Mouse (Mus musculus): ENCODE data around the gene Gm49378.

The Gm49378 gene

DNA sequence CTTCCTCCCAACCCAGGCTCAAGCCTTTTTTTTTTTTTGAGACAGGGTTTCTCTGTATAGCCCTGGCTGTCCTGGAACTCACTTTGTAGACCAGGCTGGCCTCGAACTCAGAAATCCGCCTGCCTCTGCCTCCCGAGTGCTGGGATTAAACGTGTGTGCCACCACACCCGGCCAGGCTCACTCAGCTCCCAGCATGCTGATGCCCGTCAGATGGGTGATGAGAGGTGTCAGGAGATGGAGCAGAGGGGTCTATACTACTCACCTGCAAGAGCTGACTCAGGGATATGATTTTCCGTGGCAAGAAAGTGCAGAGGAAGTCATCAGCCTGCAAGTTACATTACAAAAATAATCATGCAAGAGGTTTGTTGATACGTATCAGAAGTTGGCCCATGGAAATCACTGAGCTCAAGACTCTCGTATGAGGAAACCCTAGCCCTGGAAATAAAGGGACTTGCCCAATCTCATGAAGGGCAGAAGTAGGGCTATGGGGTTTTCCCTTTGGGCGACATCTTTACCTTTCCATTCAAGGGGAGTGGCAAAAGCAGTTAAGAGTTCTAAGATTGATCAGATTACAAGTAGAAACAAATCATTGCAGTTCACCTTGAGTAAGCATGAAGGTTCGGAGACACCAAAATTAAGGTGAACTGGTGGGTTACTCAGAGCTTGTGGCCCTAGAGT, 47.8 kb downstream of the Gm49378 start:
- peak; percentile 34 for DNase-seq (ENCODE audit: low read depth)

DNA sequence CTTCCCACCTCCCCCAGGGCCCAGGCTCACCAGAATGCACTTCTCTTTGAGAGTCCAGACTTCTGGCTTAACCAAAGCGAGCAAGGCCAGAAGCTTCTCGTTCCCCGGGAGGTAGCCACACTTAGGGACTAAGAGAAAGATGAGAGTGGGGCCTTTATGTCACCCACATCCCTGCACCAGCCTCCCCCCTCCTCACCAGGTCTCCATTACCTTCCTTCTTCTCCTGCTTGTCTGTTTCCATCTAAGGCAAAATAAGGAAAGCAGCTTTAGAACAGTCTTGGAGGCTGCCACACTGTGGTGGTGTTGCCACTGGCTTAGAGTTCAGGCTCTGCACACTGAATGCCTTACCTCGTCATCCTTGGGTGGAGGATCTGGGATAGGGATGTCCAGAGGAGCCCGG, 48.4 kb downstream of the Gm49378 start:
- no peak for DNase-seq (ENCODE audit: low read depth)

DNA sequence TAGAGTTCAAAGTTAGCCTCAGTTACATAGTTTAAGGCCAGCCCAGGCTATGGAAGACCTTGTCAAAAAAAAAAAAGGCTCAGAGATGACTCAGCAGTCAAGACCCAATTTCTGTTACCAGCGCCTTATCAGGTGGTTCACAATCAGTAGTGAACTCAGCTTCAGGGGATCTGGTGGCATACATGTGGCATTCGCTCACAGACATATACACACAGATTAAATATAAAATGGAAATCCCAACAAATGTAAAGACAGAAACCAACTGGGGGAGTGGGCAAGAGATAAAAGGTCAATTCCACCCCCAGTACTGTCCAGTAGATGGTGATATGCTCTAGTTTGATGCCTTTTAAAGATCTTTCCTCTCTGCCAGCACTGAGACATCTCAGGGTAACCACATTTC, 51.5 kb downstream of the Gm49378 start:
- no peak for DNase-seq (ENCODE audit: low read depth)

DNA sequence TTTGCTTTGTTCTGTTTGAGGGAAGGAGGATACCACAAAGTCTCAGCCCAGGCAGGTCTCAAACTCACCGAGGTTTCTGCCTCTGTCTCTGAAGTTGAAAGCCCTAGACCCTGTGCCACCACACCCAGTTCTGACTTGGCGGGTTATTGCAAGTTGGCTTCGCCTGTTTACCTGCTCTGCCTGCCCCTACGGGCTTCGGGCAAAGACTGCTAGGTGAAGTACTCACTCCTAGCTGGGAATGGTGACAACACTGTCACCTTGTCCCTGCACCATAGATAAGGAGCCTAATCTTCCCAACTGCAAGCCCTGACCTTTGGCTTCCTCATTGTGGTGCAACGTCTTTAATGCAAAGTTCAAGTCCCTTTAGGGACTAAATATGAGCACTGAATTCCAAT, 52.1 kb downstream of the Gm49378 start:
- no peak for DNase-seq (ENCODE audit: low read depth)

DNA sequence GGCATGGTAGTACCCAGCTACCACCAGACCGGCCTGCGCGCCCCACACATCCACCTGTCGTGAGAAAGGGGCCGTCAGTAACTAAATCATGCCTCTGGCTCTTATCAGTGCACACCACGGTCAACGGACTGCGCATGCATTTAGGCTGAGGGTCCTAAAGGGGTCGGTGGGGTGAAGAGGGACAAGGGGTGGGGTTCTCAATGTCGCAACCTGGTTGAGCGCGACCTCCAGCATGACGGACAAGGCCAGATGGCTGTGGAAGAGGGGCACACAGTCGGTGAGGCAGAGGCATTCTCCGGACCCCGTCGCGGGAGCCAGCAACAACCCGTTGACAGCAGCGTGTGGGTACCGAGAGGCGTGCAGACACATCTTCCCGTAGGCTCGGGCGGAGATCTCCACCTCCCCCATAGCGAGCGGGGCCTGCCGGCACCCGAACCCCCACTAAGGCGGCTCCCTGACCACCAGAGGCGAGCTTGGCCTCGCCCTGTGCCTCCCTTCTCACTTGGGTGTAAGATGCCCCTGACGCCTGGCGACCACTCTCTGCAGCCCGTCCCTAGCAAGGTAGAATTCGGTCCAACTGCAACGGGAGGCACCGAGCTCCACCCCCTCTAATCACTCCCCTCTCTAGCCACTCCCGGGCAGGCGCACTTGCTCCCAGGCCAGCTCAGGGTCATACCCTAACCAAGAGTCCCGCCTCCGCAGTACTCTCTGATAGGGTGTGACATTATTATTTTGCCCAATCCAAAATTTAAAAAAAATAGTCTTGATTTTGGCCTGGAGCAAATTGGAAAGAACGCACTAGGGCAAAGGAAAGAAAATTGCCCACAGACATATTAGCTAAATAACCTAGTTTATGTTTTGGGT, 52.8 kb downstream of the Gm49378 start, which contains the start of gene Emc9:
Gene Emc9, minus strand, starts transcription at position 601 of the 864 bp plus-strand sequence.
- peak; percentile 57 for DNase-seq (ENCODE audit: low read depth)

DNA sequence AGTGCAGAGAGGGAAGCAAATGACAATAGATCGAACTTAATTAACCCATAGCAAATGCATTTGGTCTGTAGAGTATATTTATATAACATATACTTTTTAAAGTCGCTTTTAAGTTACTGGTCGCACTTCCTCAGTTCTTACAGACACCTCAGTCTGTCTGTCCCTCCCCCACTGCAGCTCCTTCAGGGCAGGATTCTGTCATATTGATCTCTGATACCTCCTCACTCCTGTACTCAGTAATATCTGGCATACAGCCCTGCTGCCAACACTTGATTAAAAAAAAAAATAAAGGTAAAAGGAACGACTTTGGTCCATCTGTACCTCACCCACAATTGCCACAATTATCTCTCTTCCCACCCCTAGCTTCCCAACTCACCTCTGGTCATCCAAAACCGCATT, 53.4 kb downstream of the Gm49378 start:
- DNase-seq (ENCODE audit: low read depth): no peak

DNA sequence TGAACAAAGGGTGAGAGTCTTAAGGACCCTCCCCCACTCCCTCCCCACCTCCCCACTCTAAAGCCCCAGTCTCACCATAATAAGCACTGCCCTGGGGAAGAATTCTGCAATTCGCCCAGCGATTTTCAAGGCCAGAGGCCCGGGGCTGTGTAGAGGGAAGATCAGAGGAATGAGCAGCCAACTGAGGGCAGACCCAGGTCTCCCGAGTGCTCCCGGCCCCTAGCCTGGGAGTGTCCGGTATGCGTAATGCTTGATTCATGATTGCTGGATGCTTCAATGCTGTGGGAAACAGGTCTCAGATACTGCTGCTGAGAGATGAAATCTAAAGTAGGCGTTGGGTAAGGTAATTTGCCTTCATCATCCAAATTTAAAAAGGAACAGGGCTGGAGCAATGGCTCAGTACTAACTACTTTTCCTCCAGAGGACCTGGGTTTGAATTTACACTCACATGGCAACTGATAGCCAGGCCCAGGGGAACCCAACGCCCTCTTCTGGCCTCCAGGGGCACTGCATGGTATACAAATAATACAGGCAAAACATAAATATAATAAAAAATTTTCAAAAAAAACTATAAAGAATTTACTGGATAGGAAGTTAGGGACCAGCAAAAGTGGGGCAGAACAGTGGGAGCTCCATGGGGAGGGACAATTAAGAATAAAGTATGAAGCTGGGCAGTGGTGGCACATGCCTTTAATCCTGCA, 55.6 kb downstream of the Gm49378 start:
- no peak for DNase-seq (ENCODE audit: low read depth)

DNA sequence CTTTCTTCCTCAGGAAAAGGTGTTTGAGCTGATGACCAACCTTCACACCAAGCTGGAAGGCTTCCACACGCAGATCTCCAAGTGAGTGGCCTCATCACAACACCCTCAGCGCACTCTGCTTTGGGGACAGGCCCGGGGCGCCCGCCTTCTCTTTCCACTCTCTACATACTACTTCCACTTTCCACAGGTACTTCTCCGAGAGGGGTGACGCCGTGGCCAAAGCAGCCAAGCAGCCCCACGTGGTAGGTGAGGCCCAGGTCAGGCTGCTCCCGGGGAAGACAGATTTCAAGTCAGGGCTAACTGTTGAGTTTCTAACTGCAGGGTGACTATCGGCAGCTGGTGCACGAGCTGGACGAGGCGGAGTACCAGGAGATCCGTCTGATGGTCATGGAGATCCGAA, 57.0 kb downstream of the Gm49378 start:
- no peak for DNase-seq (ENCODE audit: low read depth)

DNA sequence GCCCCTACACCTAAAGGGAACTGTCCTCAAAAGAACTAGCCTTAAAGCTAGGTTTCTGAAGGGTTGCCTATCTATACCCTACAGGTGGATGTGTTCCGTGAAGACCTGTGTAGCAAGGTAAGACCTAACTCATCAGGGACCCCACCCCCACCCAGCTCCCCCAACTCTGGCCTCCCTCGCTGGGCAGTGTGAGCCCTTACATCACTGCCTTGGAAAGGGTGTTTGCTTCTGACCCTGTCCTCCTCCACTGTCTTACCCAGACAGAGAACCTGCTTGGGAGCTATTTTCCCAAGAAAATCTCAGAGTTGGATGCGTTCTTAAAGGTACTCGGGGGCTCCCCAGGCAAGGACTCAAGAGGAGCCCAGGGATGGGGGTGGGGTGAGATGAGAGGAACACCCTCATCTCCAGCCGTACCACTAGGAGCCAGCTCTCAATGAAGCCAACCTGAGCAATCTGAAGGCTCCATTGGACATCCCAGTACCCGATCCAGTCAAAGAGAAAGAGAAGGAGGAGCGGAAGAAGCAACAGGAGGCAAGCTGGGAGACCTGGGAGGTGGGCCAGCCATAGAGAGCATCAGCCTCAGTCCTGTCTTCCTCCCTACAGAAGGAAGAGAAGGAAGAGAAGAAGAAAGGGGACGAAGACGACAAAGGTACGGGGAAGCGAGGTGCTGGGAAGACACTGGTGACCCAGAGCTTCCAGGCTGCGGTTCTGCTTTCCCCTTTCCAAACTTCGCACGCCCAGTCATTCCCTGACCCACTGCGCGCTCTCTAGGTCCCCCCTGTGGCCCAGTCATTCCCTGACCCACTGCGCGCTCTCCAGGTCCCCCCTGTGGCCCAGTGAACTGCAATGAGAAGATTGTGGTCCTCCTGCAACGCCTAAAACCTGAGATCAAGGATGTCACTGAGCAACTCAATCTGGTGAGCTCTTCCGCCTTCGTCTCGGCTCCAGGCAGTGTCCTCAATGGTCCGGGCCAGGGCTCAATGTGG, 57.9 kb downstream of the Gm49378 start:
- DNase-seq (ENCODE audit: low read depth): no peak
